Mouse (Mus musculus) neural tube, embryonic 14.5 days (tissue): ENCODE measurements at regions not wholly inside any gene's neighbourhood (a gene's known extent, or its start where the extent isn't known, plus 50 kb on each side); places are given as distances from the start of the nearest gene placed in this dataset.
A peak's percentile ranks its signal among the peaks of the same experiment; 100 is the strongest.
"Not testable (repeated sequence)": the region's sequence is repeated elsewhere in the genome, so short reads cannot be mapped to it uniquely, and the experiment has no call there.

Source experiments
- ATAC-seq: fragments of 200-750 bp; cut with Nextera tagmentation; 2 replicates; pipeline ENCODE4 v1.8.0; 2017; ENCODE audit warnings: low read depth, mild to moderate bottlenecking, moderate TSS enrichment, moderate library complexity
- H3K27ac ChIP-seq: fragments of 300-500 bp; sonication (generic); 2 replicates; pipeline ENCODE4 v1.5.1; 2014; ENCODE audit warnings: low read depth, mild to moderate bottlenecking, control low read depth, low read length, moderate library complexity, mixed read lengths
- H3K27me3 ChIP-seq: fragments of 300-500 bp; sonication (generic); 2 replicates; pipeline ENCODE4 v1.6.1; 2014; ENCODE audit warnings: low read length; ENCODE audit not compliant: control insufficient read depth, insufficient read depth
- H3K36me3 ChIP-seq: fragments of 300-500 bp; sonication (generic); 2 replicates; pipeline ENCODE4 v1.6.1; 2014; ENCODE audit warnings: low read length, mixed read lengths; ENCODE audit not compliant: control insufficient read depth, insufficient read depth
- H3K4me1 ChIP-seq: fragments of 300-500 bp; sonication (generic); 2 replicates; pipeline ENCODE4 v1.6.1; 2014; ENCODE audit warnings: low read length; ENCODE audit not compliant: control insufficient read depth, insufficient read depth
- H3K4me2 ChIP-seq: fragments of 300-500 bp; sonication (generic); 2 replicates; pipeline ENCODE4 v1.6.1; 2014; ENCODE audit warnings: mild to moderate bottlenecking, low read depth, low read length, control low read depth
- H3K4me3 ChIP-seq: fragments of 300-500 bp; sonication (generic); 2 replicates; pipeline ENCODE4 v1.5.1; 2014; ENCODE audit warnings: low read depth, low read length, control low read depth, mixed read lengths
- H3K9ac ChIP-seq: fragments of 300-500 bp; sonication (generic); replicated peaks from 2 replicates; pipeline ENCODE4 v1.6.1; 2014; ENCODE audit warnings: low read depth, mild to moderate bottlenecking, control low read depth, low read length, mixed read lengths
- H3K9me3 ChIP-seq: fragments of 300-500 bp; sonication (generic); 2 replicates; pipeline ENCODE4 v1.6.1; 2016; ENCODE audit warnings: low read length; ENCODE audit not compliant: control insufficient read depth
- WGBS: fragments of 180-500 bp; shearing (Covaris S2); extraction: QIAGEN DNeasy Blood & Tissue Kit; methylation state at CpG from one replicate; pipeline ENCODE4 v1.1.7; 2014; 5-methylcytosine and 5-hydroxymethylcytosine counted together

DNA sequence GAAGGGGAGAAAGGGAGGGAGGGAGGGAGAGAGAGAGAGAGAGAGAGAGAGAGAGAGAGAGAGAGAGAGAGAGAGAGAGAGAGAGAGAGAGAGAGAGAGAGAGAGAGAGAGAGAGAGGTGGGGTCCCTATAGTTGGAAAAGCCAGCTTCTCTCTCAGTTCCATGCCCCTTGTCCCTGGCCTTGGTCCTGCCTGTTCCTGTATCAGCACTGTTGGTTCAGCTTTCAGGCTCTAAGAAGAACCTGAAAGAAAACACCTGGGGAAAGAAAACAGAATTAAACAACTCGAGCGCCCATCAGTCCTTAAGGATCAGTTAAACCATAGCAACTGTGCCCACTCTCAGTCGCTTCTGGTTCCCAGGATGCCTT lies 160.5 kb upstream of the Myt1l start:
- H3K4me3 ChIP-seq, H3K9me3 ChIP-seq, ATAC-seq, H3K27me3 ChIP-seq, H3K36me3 ChIP-seq: not testable (repeated sequence)
- Histone ChIP-seq H3K27ac (peak overlapping the region; percentile 90), H3K4me1 (peaks cover 22% of the 10 kb centered on the region), H3K4me2 (peak overlapping the region; percentile 44), H3K9ac (peak overlapping the region; percentile 56; the same call in 1 of the 2 replicates)
- 44% methylated on average over 3 of the region's 3 CpGs for WGBS

DNA sequence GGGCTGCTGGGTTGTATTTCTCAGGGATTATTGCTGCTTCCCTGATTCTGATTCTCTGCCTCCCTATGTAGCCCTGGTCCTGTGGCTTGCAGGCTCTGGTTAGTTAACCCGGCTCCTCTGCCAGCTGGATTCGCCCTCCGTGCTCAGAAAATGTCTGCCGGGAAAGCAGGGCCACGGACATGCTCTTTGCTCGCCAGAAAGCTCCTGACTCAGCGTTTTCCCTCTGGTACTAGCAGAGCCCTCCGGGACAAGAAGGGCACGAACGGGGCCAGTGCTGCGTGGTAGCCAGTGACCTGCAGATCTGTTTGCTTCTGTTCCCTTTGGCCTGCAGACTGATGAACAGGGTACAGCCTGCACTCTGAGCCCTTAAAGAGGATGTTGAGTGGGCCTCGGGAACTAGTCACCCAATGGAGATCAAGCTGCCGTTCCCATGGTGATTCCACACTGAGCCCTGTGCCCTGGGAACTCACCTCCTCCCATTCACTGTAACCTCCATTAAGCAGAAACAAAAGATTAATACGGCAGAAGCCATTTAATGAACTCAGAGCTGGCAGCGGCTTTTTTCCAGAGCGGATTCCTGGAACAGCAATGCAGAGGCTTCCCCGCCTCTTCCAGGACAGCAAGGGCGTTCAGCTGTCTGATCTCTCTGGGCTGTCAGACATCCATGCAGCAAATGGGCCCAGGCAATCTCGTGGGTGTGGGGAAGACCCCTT lies 159.9 kb upstream of the Myt1l start:
- H3K27ac ChIP-seq = peak overlapping the region; percentile 90
- 5% methylated on average over 19 of the region's 19 CpGs for WGBS
- H3K9me3 ChIP-seq = no peaks in the 10 kb centered on the region
- H3K27me3 ChIP-seq = no peaks in the 10 kb centered on the region
- peak overlapping the region; percentile 44 for H3K4me2 ChIP-seq
- ATAC-seq = peak; percentile 91
- H3K9ac ChIP-seq = peak overlapping the region; percentile 56
- no peaks in the 10 kb centered on the region for H3K36me3 ChIP-seq
- peak overlapping the region; percentile 16 for H3K4me3 ChIP-seq
- H3K4me1 ChIP-seq = peaks cover 22% of the 10 kb centered on the region

DNA sequence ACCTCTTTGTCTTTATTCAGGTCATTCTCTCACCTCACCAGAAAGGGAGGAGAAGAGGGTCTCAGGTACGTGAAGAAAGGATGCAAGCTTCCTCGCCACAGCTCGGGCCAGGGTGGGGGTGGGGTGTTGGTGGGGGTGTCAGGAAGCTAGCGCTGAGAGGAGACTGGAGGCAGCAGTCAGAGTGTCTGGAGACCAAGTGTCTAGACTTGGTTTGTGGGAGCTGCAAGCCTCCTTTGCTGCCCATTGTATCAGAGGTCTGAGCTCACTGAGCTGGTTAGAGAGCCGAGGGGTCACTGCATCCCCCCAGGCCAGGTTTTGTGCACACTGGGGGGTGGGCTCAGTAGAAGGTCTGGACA lies 159.4 kb upstream of the Myt1l start:
- H3K36me3 ChIP-seq = no peaks in the 10 kb centered on the region
- 8% methylated on average over 5 of the region's 5 CpGs for WGBS
- peak overlapping the region; percentile 44 for H3K4me2 ChIP-seq
- H3K4me1 ChIP-seq = peaks cover 22% of the 10 kb centered on the region
- peak; percentile 52; the same call in 1 of the 2 replicates for ATAC-seq
- no peaks in the 10 kb centered on the region for H3K27me3 ChIP-seq
- H3K9me3 ChIP-seq = no peaks in the 10 kb centered on the region
- peak overlapping the region; percentile 90 for H3K27ac ChIP-seq
- peak overlapping the region; percentile 16 for H3K4me3 ChIP-seq
- peak overlapping the region; percentile 56 for H3K9ac ChIP-seq

DNA sequence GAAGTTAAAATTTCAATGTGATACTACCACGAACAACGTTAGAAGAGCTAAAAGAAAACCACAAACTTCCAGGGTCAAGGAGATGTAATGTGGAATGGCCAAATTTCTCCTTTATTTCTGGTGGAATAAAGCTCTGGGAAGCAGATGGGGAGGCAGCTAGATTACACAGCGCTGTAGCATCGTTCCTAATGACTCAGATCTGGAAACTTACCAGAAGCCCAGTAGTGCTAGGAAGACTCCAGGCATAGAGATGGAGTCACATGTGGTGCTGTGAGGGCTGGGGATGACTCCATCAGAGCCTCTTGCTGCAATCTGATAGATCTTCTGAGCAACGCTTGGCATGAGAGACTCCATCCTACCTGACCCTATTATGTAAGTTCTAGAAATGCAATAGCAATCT lies 136.4 kb upstream of the Myt1l start:
- no peaks in the 10 kb centered on the region for H3K36me3 ChIP-seq
- H3K4me3 ChIP-seq = no peak overlapping the region
- no peaks in the 10 kb centered on the region for H3K9me3 ChIP-seq
- ATAC-seq = no peak
- WGBS = 80% methylated on average over 5 of the region's 5 CpGs
- no peak overlapping the region for H3K4me2 ChIP-seq
- H3K4me1 ChIP-seq = no peaks in the 10 kb centered on the region
- H3K27me3 ChIP-seq = no peaks in the 10 kb centered on the region
- H3K27ac ChIP-seq = no peak overlapping the region
- H3K9ac ChIP-seq = no peak overlapping the region

DNA sequence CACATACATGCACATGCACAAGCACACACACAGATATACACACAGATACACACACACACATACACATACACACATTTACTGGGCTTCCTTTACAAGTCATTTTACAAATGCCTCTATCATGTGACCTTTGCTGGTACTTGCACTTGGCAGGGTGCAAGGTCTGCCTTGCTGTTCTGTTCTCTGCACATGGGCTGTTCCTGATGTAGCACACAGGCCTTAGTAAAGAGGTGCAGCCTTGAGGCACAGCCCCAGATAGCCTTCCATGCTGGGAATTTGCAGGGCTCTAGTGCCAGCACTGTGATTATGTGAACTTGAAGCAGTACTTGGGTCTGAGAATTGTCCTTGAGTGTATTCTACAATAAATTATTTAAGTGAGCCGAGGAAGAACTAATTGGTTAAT lies 133.9 kb upstream of the Myt1l start:
- ATAC-seq = no peak
- WGBS = 69% methylated on average over 1 of the region's 1 CpGs

DNA sequence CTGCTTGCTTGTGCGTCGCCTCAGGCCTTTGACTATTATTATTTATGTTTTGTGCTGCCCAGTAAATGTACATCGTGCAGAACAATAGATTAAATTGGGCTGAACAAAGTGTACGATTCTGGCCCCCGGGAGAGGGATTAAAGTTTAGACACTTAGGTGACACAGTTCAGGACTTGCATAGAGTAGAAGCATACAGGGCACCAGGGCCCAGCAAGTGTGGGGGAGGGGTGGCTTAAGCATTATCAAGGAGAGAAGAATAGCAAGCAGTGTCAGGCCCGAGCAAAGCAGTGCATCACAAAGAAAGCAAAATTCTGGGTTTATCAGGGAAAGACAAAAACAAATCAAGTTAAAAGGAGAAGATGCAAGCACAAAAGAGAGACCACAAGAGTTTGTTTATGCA lies 133.3 kb upstream of the Myt1l start:
- Histone ChIP-seq H3K9ac (no peak overlapping the region), H3K4me2 (no peak overlapping the region), H3K36me3 (no peaks in the 10 kb centered on the region), H3K9me3 (no peaks in the 10 kb centered on the region), H3K4me1 (no peaks in the 10 kb centered on the region), H3K4me3 (no peak overlapping the region), H3K27me3 (no peaks in the 10 kb centered on the region), H3K27ac (no peak overlapping the region)
- 15% methylated on average over 6 of the region's 6 CpGs for WGBS
- no peak for ATAC-seq

More for the DNA sequence above, 133.9 kb upstream of the Myt1l start:
- no peak overlapping the region for H3K4me3 ChIP-seq
- H3K9ac ChIP-seq = no peak overlapping the region
- H3K4me1 ChIP-seq = no peaks in the 10 kb centered on the region
- no peak overlapping the region for H3K27ac ChIP-seq
- no peaks in the 10 kb centered on the region for H3K36me3 ChIP-seq
- H3K4me2 ChIP-seq = no peak overlapping the region
- no peaks in the 10 kb centered on the region for H3K9me3 ChIP-seq
- H3K27me3 ChIP-seq = no peaks in the 10 kb centered on the region

DNA sequence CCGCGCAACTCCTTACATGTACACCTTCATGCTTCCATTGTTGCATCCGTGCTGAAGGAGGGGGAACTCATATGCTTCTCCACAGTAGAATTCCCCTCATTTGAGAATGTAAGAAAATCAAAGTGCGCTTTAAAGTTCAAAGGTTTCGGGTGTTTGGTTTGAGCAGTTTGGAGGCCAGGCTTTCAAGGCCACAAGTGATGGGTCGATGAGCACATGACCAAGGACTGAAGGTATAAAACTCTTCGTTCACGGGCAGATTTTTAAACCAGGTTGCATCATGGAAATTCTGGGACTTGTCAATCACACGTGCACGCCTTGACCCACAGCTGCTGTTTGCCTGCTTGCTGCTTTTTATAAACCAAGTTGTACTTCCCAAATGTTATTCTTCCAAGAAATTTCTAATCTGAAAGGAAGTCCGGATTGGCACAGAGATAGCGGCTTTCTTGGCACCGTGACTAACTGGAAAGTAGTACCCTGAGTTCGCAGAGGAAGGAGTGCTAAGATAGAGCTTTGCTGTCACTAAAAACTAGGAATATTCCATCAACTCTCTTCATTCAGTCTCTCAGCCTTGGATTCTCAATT lies 132.7 kb upstream of the Myt1l start:
- no peak overlapping the region for H3K9ac ChIP-seq
- ATAC-seq = no peak

DNA sequence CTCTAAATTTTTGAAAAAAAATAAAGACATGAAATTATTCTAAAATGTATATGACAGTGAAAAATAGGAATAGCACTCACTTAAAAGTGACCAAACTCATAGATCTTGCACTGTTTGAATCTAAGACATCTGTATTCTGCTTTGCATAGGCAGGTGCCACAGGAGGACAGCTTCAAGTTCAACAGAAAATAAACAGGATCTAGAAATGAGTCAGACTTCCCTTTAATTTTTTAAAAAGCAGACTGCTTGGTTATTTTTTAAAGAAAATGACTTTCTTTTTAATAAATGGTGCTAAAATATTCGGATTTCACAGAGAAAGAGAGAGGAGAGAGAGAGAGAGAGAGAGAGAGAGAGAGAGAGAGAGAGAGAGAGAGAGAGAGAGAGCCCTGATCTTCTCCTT lies 123.8 kb upstream of the Myt1l start:
- no peaks in the 10 kb centered on the region for H3K9me3 ChIP-seq
- H3K9ac ChIP-seq = no peak overlapping the region
- no peaks in the 10 kb centered on the region for H3K36me3 ChIP-seq
- H3K27me3 ChIP-seq = no peaks in the 10 kb centered on the region
- WGBS = 16% methylated on average over 1 of the region's 1 CpGs
- H3K4me1 ChIP-seq = no peaks in the 10 kb centered on the region
- no peak for ATAC-seq
- no peak overlapping the region for H3K27ac ChIP-seq
- no peak overlapping the region for H3K4me2 ChIP-seq
- no peak overlapping the region for H3K4me3 ChIP-seq

More for the DNA sequence above, 132.7 kb upstream of the Myt1l start:
- H3K9me3 ChIP-seq = no peaks in the 10 kb centered on the region
- H3K27me3 ChIP-seq = no peaks in the 10 kb centered on the region
- no peaks in the 10 kb centered on the region for H3K4me1 ChIP-seq
- 91% methylated on average over 14 of the region's 14 CpGs for WGBS
- H3K4me3 ChIP-seq = no peak overlapping the region
- no peak overlapping the region for H3K4me2 ChIP-seq
- no peak overlapping the region for H3K27ac ChIP-seq
- no peaks in the 10 kb centered on the region for H3K36me3 ChIP-seq

DNA sequence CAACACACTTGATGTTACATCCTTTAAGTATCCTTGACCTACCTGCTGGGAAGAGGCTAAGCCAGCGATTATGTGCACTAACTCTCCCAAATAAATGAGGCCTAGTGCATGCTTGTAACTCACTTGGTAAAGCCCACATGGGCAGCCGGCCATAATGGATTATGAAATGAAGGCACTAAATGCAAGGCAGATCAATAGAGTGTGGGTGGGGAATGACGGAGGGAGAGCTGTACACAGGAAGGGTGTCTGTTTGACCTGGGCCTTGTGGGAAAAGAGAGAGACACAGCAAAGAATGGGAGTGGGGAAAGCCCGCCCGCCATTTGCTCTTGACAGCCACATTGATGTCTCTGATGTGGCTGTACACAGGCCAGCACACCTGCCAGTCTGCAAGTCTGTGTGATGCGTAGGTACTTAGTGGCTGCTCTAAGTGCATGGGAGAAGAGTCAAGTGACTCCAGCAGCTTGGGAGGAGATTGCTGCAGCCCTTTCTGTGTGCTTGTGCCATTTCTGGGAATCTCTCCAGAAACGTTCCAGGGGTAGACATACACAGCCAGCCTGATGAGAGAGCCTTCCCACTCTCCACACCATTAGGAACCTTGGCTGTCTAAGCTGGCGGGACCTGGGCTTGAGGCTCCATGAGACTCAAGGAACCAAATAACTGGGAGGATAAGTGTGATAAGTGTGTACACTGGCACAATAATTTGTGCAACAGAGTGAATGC lies 118.7 kb upstream of the Myt1l start:
- no peak overlapping the region for H3K4me2 ChIP-seq
- no peaks in the 10 kb centered on the region for H3K9me3 ChIP-seq
- ATAC-seq = no peak
- no peak overlapping the region; the same call in 1 of the 2 replicates for H3K27ac ChIP-seq
- H3K36me3 ChIP-seq = no peaks in the 10 kb centered on the region
- no peaks in the 10 kb centered on the region for H3K27me3 ChIP-seq
- WGBS = 87% methylated on average over 8 of the region's 8 CpGs
- no peak overlapping the region for H3K4me3 ChIP-seq
- H3K4me1 ChIP-seq = no peaks in the 10 kb centered on the region
- H3K9ac ChIP-seq = no peak overlapping the region
